Mouse (Mus musculus) liver, embryonic 15.5 days (tissue): ENCODE data around the gene Plch2. TPM values are rescaled to one million over a fixed set of nuclear protein-coding genes. Genes with fewer than 3 reads are reported as not detected.

ENCODE experiments used
- ATAC-seq: fragments of 200-750 bp; cut with Nextera tagmentation; 2 replicates; pipeline ENCODE4 v1.8.0; 2017; ENCODE audit warnings: moderate number of reproducible peaks, mild to moderate bottlenecking, moderate library complexity; ENCODE audit not compliant: insufficient read depth
- H3K27ac ChIP-seq: fragments of 300-500 bp; sonication (generic); replicated peaks from 2 replicates; pipeline ENCODE4 v1.5.1; 2015; ENCODE audit warnings: mild to moderate bottlenecking, inconsistent platforms
- H3K27me3 ChIP-seq: fragments of 300-500 bp; sonication (generic); 2 replicates; pipeline ENCODE4 v1.6.1; 2015; ENCODE audit warnings: mild to moderate bottlenecking, inconsistent platforms
- H3K36me3 ChIP-seq: fragments of 300-500 bp; sonication (generic); replicated peaks from 2 replicates; pipeline ENCODE4 v1.6.1; 2015; ENCODE audit warnings: moderate library complexity, mild to moderate bottlenecking, inconsistent platforms
- H3K4me1 ChIP-seq: fragments of 300-500 bp; sonication (generic); replicated peaks from 2 replicates; pipeline ENCODE4 v1.6.1; 2015; ENCODE audit warnings: inconsistent platforms
- H3K4me2 ChIP-seq: fragments of 300-500 bp; sonication (generic); 2 replicates; pipeline ENCODE4 v1.6.1; 2015; ENCODE audit warnings: moderate library complexity, mild to moderate bottlenecking, inconsistent platforms
- H3K4me3 ChIP-seq: fragments of 300-500 bp; sonication (generic); replicated peaks from 2 replicates; pipeline ENCODE4 v1.5.1; 2015; ENCODE audit warnings: mild to moderate bottlenecking, inconsistent platforms
- H3K9ac ChIP-seq: fragments of 300-500 bp; sonication (generic); 2 replicates; pipeline ENCODE4 v1.6.1; 2015; ENCODE audit warnings: moderate library complexity, mild to moderate bottlenecking, inconsistent platforms
- H3K9me3 ChIP-seq: fragments of 300-500 bp; sonication (generic); replicated peaks from 2 replicates; pipeline ENCODE4 v1.6.1; 2016; ENCODE audit warnings: inconsistent platforms
- WGBS: fragments of 180-500 bp; shearing (Covaris S2); methylation state at CpG from one replicate; pipeline ENCODE4 v1.1.7; 2015; ENCODE audit warnings: mixed read lengths; ENCODE audit not compliant: insufficient replicate concordance; 5-methylcytosine and 5-hydroxymethylcytosine counted together
- polyA plus RNA-seq: library from polyadenylated mRNA; unstranded; fragments of >200 nt; fragmentation: Nextera tagmentation; extraction: Ambion mirVana; gene quantifications from 2 replicates; pipeline ENCODE4 v1.2.1, GENCODE M21; 2015

The Plch2 gene
- polyA plus RNA-seq, 1 experiment from 2014 or later = not detected

DNA sequence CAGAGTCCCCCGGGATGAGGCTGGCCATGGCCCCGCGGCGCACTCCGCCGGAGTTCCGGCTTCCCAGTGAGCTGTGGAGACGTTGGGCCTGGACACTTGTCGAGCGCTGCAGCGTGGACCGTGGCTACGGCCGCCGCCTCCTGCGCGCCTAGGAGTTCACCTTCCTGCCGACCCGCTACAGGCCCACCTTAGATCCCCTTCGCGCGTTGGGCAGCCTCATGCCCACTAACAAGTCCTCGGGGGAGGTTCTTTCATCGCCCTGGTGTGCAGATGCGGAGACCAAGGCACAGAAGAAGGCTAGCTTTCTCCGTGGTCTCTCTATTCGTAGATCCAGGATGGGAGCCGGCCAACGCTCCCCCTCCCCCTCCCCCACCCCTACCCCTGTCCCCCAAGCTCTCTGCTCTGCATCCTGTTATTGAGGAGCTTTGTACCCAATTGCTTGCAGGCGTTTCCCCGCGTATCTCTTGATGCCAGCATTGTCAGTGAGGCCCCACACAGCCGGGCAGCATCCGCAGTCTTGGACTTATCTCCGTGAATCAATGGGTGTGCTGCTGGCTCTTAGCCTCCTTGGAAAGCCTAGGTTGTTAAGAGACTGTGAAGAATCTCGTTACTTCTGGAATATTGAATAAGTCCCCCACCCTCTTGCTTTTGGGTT is 91.9 kb downstream of the Plch2 start:
- H3K4me1 ChIP-seq = peaks cover 60% of the 10 kb centered on the region
- peaks cover 36% of the 10 kb centered on the region for H3K36me3 ChIP-seq
- H3K9ac ChIP-seq = peak overlapping the region; percentile 88
- peak; percentile 71 for ATAC-seq
- WGBS = under 1% methylated on average over 34 of the region's 36 CpGs
- H3K4me3 ChIP-seq = peak overlapping the region; percentile 95
- peaks cover 41% of the 10 kb centered on the region for H3K27me3 ChIP-seq
- peak overlapping the region; percentile 87 for H3K4me2 ChIP-seq
- no peaks in the 10 kb centered on the region for H3K9me3 ChIP-seq
- H3K27ac ChIP-seq = peak overlapping the region; percentile 93

DNA sequence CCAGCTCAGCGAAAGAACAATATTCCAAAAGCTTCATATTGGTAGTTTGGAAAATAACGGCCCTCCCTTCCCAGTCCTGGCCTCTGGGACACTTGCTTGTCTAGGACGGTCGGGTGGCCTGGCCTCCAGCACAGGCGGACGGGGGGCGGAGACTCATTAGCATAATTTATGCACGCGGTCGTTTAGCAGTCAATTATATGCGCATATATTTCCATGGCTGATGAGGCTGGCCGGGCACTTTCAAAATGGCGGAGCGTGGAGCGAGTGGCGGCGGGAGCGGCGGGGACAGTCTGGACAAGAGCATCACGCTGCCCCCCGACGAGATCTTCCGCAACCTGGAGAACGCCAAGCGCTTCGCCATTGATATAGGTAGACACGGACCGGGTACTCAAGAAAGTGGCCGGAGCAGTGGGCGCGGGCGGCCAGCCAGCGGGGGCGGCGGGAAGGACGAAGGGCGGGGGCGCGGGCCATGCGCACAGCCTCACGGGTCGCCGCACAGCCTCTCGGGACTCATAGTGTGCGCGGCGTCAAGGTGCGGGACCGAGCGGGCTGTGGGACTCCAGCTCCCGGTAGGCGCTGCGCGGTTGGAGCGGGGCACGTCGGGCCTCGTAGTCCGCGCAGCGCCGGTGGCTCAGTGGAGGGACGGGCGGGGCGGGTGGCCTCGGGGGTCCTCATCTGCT is 92.5 kb downstream of the Plch2 start, which contains the start of gene Pank4:
Gene Pank4, plus strand, starts transcription at position 223 of the 680 bp plus-strand sequence.
- Histone ChIP-seq H3K4me2 (peak within 1 kb of the TSS; percentile 87), H3K9me3 (no peaks in the 10 kb centered on the region), H3K4me3 (peak within 1 kb of the TSS; percentile 95), H3K27me3 (peaks cover 48% of the 10 kb centered on the region), H3K36me3 (peaks cover 29% of the 10 kb centered on the region), H3K9ac (peak within 1 kb of the TSS; percentile 88), H3K4me1 (peaks cover 60% of the 10 kb centered on the region), H3K27ac (peak within 1 kb of the TSS; percentile 93)
- peak; percentile 85 for ATAC-seq
- WGBS = under 1% methylated on average over 64 of the region's 66 CpGs

DNA sequence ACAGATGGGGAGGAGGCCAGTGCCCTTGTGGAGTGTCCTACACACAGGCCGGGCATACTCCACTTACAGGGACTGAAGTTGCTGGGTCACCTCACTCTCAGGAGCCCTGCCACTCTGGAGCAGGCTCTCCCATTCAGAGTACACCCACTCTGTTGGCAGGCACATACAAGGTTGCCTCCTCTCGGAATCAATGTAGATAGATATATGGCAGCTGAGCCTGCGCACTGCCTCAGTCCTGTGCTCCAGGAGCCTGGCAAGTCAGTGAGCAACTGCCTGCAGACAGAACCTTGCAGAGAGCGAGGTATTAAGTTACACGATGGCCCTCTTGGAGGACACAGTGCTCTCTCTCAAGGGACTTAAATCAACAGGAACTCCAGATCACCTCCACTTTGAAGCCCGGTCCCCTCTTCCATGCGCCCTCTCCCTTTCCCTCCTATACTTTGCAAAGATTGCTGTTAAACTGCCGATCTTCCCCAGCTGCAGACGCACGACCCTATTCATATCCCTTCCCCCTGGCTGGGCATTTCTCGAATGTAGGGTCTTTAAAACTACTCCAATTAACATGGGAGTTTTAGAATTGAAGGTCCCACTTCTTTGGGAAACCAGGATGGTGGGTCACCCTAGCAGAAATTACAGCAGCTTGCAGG is 93.3 kb downstream of the Plch2 start:
- Histone ChIP-seq H3K9me3 (no peaks in the 10 kb centered on the region), H3K9ac (0 out of 2 replicates have a peak overlapping the region, but pooled peaks have one; percentile 88), H3K36me3 (peaks cover 23% of the 10 kb centered on the region), H3K4me2 (peak overlapping the region; percentile 87), H3K4me1 (peaks cover 62% of the 10 kb centered on the region), H3K4me3 (peak overlapping the region; percentile 95), H3K27ac (no peak overlapping the region), H3K27me3 (peaks cover 55% of the 10 kb centered on the region)
- 49% methylated on average over 11 of the region's 11 CpGs for WGBS
- no peak for ATAC-seq

GRCm38 (mm10) chr4:154962683-154963082 is 93.9 kb downstream of the Plch2 start:
- Histone ChIP-seq H3K9ac (no peak overlapping the region), H3K9me3 (no peaks in the 10 kb centered on the region), H3K4me3 (no peak overlapping the region), H3K27ac (no peak overlapping the region), H3K27me3 (peaks cover 61% of the 10 kb centered on the region), H3K4me1 (peaks cover 62% of the 10 kb centered on the region), H3K4me2 (no peak overlapping the region), H3K36me3 (peaks cover 17% of the 10 kb centered on the region)
- no peak for ATAC-seq
- 70% methylated on average over 7 of the region's 7 CpGs for WGBS

GRCm38 (mm10) chr4:154961911-154962310 is 94.7 kb downstream of the Plch2 start:
- H3K36me3 ChIP-seq = peaks cover 10% of the 10 kb centered on the region
- peak overlapping the region; percentile 61 for H3K4me2 ChIP-seq
- WGBS = 21% methylated on average over 13 of the region's 13 CpGs
- no peak overlapping the region for H3K27ac ChIP-seq
- H3K4me1 ChIP-seq = peaks cover 54% of the 10 kb centered on the region
- no peak overlapping the region for H3K9ac ChIP-seq
- ATAC-seq = no peak
- no peaks in the 10 kb centered on the region for H3K9me3 ChIP-seq
- H3K4me3 ChIP-seq = peak overlapping the region; percentile 42
- peaks cover 69% of the 10 kb centered on the region for H3K27me3 ChIP-seq

DNA sequence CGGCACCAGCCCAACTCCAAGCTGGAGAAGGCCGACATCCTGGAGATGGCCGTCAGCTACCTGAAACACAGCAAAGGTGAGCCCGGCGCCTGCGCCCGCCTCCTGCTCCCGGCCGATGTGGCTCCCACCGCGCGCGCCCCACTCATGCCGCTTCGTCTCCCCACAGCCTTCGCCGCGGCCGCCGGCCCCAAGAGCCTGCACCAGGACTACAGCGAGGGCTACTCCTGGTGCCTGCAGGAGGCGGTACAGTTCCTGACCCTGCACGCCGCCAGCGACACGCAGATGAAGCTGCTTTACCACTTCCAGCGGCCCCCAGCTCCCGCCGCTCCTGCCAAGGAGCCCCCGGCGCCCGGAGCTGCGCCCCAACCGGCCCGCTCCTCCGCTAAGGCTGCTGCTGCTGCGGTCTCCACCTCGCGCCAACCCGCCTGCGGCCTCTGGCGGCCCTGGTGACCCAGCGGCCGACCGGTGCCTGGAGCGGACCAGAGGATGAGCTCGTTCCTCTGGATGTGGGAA is 95.3 kb downstream of the Plch2 start:
- Histone ChIP-seq H3K27me3 (peaks cover 75% of the 10 kb centered on the region), H3K4me3 (peak overlapping the region; percentile 42), H3K27ac (no peak overlapping the region), H3K4me2 (peak overlapping the region; percentile 61), H3K9me3 (no peaks in the 10 kb centered on the region), H3K4me1 (peaks cover 48% of the 10 kb centered on the region), H3K9ac (peak overlapping the region; percentile 2; the same call in 1 of the 2 replicates), H3K36me3 (peaks cover 4% of the 10 kb centered on the region)
- no peak for ATAC-seq
- under 1% methylated on average over 47 of the region's 47 CpGs for WGBS

GRCm38 (mm10) chr4:154960690-154961225 is 95.8 kb downstream of the Plch2 start, which contains the start of gene Hes5:
Gene Hes5 (plus strand): TSS chr4:154960923.
- H3K9ac ChIP-seq = peak within 1 kb of the TSS; percentile 2; the same call in 1 of the 2 replicates
- H3K9me3 ChIP-seq = no peaks in the 10 kb centered on the region
- H3K4me3 ChIP-seq = peak within 1 kb of the TSS; percentile 42
- H3K4me2 ChIP-seq = peak within 1 kb of the TSS; percentile 61
- peaks cover 81% of the 10 kb centered on the region for H3K27me3 ChIP-seq
- no peaks in the 10 kb centered on the region for H3K36me3 ChIP-seq
- no peak within 1 kb of the TSS for H3K27ac ChIP-seq
- under 1% methylated on average over 65 of the region's 65 CpGs for WGBS
- ATAC-seq = no peak
- peaks cover 43% of the 10 kb centered on the region for H3K4me1 ChIP-seq

DNA sequence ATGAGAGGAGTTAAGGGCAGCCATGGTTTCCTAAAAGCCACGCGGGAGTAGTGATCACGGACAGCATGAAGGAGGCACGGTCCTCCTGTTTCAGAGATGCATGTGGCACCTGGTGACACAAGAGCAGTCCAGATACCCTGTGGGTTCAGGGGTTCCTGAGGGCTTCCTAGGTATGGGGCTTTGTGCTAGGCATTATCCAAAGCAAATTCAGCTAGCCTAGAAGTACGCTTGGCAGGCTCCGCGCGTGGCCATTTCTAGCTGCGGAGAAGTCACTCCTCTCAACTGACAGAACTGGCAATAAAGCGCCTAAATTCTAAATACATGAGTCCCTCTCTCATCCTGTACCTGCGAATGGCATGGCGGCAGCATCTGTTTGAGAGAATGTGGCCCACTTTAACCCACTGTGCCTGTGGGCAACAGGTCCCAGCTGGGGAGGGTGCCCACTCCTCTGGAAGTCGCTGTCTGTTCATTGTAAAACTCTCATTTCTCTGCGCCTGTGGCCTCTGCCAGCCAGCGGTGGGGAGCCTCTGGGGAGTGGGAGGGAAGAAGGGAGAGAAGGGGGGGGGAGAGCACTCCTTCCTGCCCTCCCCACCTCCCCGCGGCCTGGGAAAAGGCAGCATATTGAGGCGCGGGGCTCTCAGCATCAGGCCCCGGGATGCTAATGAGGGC is 96.4 kb downstream of the Plch2 start:
- peaks cover 37% of the 10 kb centered on the region for H3K4me1 ChIP-seq
- no peaks in the 10 kb centered on the region for H3K9me3 ChIP-seq
- H3K27ac ChIP-seq = no peak overlapping the region
- H3K4me3 ChIP-seq = peak overlapping the region; percentile 42
- H3K4me2 ChIP-seq = peak overlapping the region; percentile 61
- no peaks in the 10 kb centered on the region for H3K36me3 ChIP-seq
- H3K27me3 ChIP-seq = peaks cover 87% of the 10 kb centered on the region
- ATAC-seq = no peak
- H3K9ac ChIP-seq = no peak overlapping the region
- WGBS = 26% methylated on average over 20 of the region's 20 CpGs

DNA sequence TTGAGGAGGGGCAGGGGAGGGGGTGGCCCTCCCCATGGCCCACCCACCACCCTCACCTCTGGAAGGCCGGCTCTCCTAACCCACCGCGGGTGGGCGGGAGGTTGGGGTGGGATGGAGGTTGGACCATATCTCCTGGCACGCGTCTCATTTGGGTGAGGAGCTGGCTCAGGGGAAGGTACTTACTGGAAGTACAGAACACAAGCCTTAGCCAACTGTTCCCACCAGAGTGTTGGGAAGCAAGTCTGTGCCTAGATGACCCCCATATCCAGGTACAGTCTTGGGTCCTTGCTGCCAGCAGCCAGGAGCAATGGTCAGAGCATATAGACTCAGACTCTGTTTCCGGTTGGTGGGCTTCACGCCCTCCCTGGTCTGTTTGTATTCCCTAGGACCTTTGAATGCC is 98.0 kb downstream of the Plch2 start:
- Histone ChIP-seq H3K9ac (no peak overlapping the region), H3K36me3 (no peaks in the 10 kb centered on the region), H3K4me2 (no peak overlapping the region), H3K9me3 (no peaks in the 10 kb centered on the region), H3K27ac (no peak overlapping the region), H3K4me3 (no peak overlapping the region), H3K27me3 (peaks cover 100% of the 10 kb centered on the region), H3K4me1 (peaks cover 32% of the 10 kb centered on the region)
- 17% methylated on average over 8 of the region's 8 CpGs for WGBS
- ATAC-seq = no peak

DNA sequence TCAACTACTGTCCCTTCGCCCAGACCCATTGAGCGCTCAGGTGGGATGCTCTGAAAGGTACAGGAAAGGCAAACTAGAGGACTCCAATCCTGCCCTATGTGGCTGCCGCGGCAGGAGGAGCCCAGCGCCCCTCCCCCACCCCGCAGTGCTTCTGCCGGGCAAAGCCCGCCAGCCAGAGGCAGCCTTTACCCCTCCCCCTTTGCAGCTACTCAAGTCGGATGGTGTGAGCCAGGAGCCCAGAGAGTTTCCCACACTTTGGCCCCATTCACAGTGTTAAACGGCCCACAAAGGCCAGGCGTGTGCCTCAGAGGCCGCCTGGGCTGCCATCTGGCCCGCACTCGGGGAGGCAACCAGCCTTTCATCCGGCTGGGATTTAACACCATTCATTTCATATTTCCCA is 98.4 kb downstream of the Plch2 start:
- no peak overlapping the region for H3K27ac ChIP-seq
- WGBS = 5% methylated on average over 15 of the region's 15 CpGs
- peak overlapping the region; percentile 10; the same call in 1 of the 2 replicates for H3K4me2 ChIP-seq
- H3K4me3 ChIP-seq = no peak overlapping the region
- H3K9ac ChIP-seq = no peak overlapping the region
- H3K9me3 ChIP-seq = no peaks in the 10 kb centered on the region
- ATAC-seq = no peak
- peaks cover 100% of the 10 kb centered on the region for H3K27me3 ChIP-seq
- H3K4me1 ChIP-seq = peaks cover 28% of the 10 kb centered on the region
- H3K36me3 ChIP-seq = no peaks in the 10 kb centered on the region
